Comparison of ENCODE assay signal across 10 mouse cellular contexts in the genomic region with DNA sequence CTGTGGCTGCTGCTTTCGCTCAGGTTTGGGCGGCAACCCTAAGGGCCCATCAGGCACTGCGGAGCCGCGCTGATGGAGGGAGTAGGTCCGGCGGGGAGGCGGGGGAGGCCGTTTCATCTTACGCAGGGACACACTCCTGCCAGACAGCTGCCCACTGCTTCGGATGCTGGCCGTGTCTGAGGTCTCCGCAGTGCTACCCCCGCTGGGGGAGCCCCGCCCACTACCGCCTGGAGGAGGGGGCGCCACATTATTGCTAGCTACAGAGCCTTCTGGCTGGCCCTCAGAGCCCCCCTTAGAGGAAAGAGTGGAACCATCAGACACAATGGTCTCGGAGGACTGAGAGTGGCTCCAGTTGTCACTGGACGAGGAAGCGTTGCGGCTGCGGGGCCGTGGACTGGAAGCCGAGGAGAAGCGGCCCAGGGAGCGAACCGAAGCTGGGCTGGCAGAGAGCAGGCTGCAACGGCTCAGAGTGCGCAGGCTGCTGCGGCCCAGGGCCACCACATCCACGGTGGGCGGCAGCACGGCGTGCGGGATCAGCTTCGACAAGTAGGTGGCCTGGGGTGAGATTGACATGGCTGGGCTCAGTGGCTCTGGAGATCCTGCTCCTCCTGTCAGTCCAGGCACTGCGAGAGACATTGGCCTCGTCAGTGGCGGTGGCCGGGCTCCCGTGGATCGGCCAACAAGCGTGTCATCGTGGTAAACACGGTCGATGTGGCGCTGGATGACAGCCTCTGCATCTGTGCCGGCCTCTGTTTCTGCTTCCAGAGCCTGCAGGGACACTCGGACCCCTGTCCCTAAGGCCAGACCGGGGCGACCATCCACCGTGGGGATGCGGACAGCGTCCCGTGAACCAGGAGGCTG. TPM values are rescaled to one million over a fixed set of nuclear protein-coding genes. Genes with fewer than 3 reads are reported as not detected.
DNase-seq lines count a peak whose midpoint lies in the region; ATAC-seq and TF ChIP-seq lines count a peak whose summit lies in the region.
"Had no signal": no experiment of that assay in that cellular context is flagged by ENCODE, and none has a peak within 500 bp of the region (broad histone marks: within the 10 kb centered on the region; RNA-seq: fewer than 3 reads in every experiment).

No protein-coding gene starts in this region.

- H3K27ac ChIP-seq in heart, embryonic 10.5 days, result 0 out of 2 replicates have a peak overlapping the region, but pooled peaks have one; percentile 17
- 0 out of 2 replicates have a peak overlapping the region, but pooled peaks have one; percentile 22 for H3K27ac ChIP-seq in ES-E14 (ENCODE audit: insufficient read depth, low read depth, low read length, poor library complexity, severe bottlenecking)
- no peak overlapping the region; the same call in 1 of the 2 replicates for H3K27ac ChIP-seq in forebrain, embryonic 13.5 days
- no peak overlapping the region for H3K27ac ChIP-seq in liver, postnatal 0 days (ENCODE audit: low read depth)

- in situ Hi-C loops in ES-E14 (cut with MboI; ENCODE audit: low sequenced_read_pairs in 2 of 2, unreplicated experiment in 2 of 2), result loop anchor here in 1 of 2 experiments (5.0 kb wide), 1 partner anchor 54 kb away; no protein-coding TSS in a partner anchor

- H3K4me3 ChIP-seq in heart, embryonic 10.5 days, result peak overlapping the region; percentile 54
- H3K4me3 ChIP-seq in ES-E14 (ENCODE audit: insufficient read depth in 1 of 2, low read depth in 1 of 2, low read length in 2 of 2, poor library complexity in 1 of 2, severe bottlenecking in 1 of 2), result peak overlapping the region; percentile 52 to 60; a peak in 3 of 4 replicates
- H3K4me3 ChIP-seq in forebrain, embryonic 13.5 days, result peak overlapping the region; percentile 31
- no peak overlapping the region for H3K4me3 ChIP-seq in liver, postnatal 0 days (ENCODE audit: low read depth, low read length)
- H3K4me3 ChIP-seq: megakaryocyte, embryonic 14.5 days had no signal

- ATAC-seq in forebrain, embryonic 13.5 days, result peak; percentile 22; the same call in 1 of the 2 replicates
- ATAC-seq in liver, postnatal 0 days, result no peak

- H3K9me3 ChIP-seq in heart, embryonic 10.5 days, result no peaks in the 10 kb centered on the region
- H3K9me3 ChIP-seq in ES-E14 (ENCODE audit: control insufficient read depth, insufficient read depth, low read depth, low read length), result no peaks in the 10 kb centered on the region
- H3K9me3 ChIP-seq in forebrain, embryonic 13.5 days (replicated peaks), result no peaks in the 10 kb centered on the region
- no peaks in the 10 kb centered on the region for H3K9me3 ChIP-seq in liver, postnatal 0 days (ENCODE audit: low read length)

- peaks cover 64% of the 10 kb centered on the region for H3K4me1 ChIP-seq in heart, embryonic 10.5 days
- peaks cover 16 to 56% of the 10 kb centered on the region in 2 experiments for H3K4me1 ChIP-seq in ES-E14 (ENCODE audit: control insufficient read depth in 2 of 2, insufficient read depth in 2 of 2, low read length in 2 of 2, poor library complexity in 1 of 2)
- H3K4me1 ChIP-seq in forebrain, embryonic 13.5 days, result peaks cover 49% of the 10 kb centered on the region
- peaks cover 4% of the 10 kb centered on the region for H3K4me1 ChIP-seq in liver, postnatal 0 days (ENCODE audit: insufficient read depth)

- no peak for TF ChIP-seq EP300 in liver, postnatal 0 days (IDR thresholded peaks at IDR 0.05; ENCODE audit: low read depth)

- H3K27me3 ChIP-seq in heart, embryonic 10.5 days (ENCODE audit: insufficient read depth, poor library complexity, severe bottlenecking), result peaks cover 100% of the 10 kb centered on the region
- peaks cover 10% of the 10 kb centered on the region; the same call in 1 of the 2 replicates for H3K27me3 ChIP-seq in forebrain, embryonic 13.5 days
- peaks cover 1% of the 10 kb centered on the region; the same call in 1 of the 2 replicates for H3K27me3 ChIP-seq in liver, postnatal 0 days (ENCODE audit: insufficient read depth, low read length)
- H3K27me3 ChIP-seq: CH12.LX had no signal

- whole genome bisulfite sequencing in heart, embryonic 10.5 days, result 24% methylated on average over 55 of the region's 55 CpGs
- 34% methylated on average over 41 of the region's 55 CpGs for WGBS in forebrain, embryonic 13.5 days
- WGBS in liver, postnatal 0 days (ENCODE audit: insufficient replicate concordance), result 53% methylated on average over 55 of the region's 55 CpGs

- H3K4me2 ChIP-seq in forebrain, embryonic 13.5 days, result peak overlapping the region; percentile 62
- peak overlapping the region; percentile 43 for H3K4me2 ChIP-seq in liver, postnatal 0 days (ENCODE audit: low read depth, low read length)

- peaks cover 34% of the 10 kb centered on the region for H3K36me3 ChIP-seq in heart, embryonic 10.5 days
- peaks cover 58% of the 10 kb centered on the region for H3K36me3 ChIP-seq in ES-E14 (ENCODE audit: control insufficient read depth, insufficient read depth, low read length, poor library complexity, severe bottlenecking)
- H3K36me3 ChIP-seq in forebrain, embryonic 13.5 days (ENCODE audit: poor library complexity, severe bottlenecking), result peaks cover 61% of the 10 kb centered on the region
- peaks cover 19% of the 10 kb centered on the region for H3K36me3 ChIP-seq in liver, postnatal 0 days (replicated peaks; ENCODE audit: insufficient read depth, low read length)

- no peak for DNase-seq in heart, embryonic 10.5 days (ENCODE audit: low spot score)
- DNase-seq in heart, adult 18-20 months, result no peak
- no peak for DNase-seq in ES-E14 (ENCODE audit: low read depth, low spot score)
- DNase-seq in liver, postnatal 0 days, result no peak
- no peak for DNase-seq in right cerebral cortex, postnatal 4 days
- DNase-seq in spleen, adult 12 weeks (ENCODE audit: low spot score), result no peak
- DNase-seq in right cerebral cortex, adult 18-20 months, result no peak

- peak overlapping the region; percentile 66; the same call in 1 of the 2 replicates for H3K9ac ChIP-seq in ES-E14 (ENCODE audit: insufficient read depth, low read depth, low read length, poor library complexity, severe bottlenecking)
- H3K9ac ChIP-seq in forebrain, embryonic 13.5 days, result peak overlapping the region; percentile 58
- no peak overlapping the region for H3K9ac ChIP-seq in liver, postnatal 0 days (replicated peaks)

- no peak for TF ChIP-seq CTCF in liver, postnatal 0 days (IDR thresholded peaks at IDR 0.05; ENCODE audit: low read depth)

TF ChIP-seq in ES-E14, 5 proteins besides CTCF, POLR2A, EP300 and RAD21:
- no peak for TF ChIP-seq ZNF384 (IDR thresholded peaks at IDR 0.05; ENCODE audit: low read depth, low read length)
- TF ChIP-seq HCFC1 (IDR thresholded peaks at IDR 0.05; ENCODE audit: borderline replicate concordance, insufficient read depth, low read length), result no peak
- no peak for TF ChIP-seq ZC3H11A (IDR thresholded peaks at IDR 0.05; ENCODE audit: borderline replicate concordance, low read depth, low read length)
- TF ChIP-seq MAFK (IDR thresholded peaks at IDR 0.05; ENCODE audit: insufficient read depth, low read depth, low read length), result no peak
- TF ChIP-seq CHD2 (IDR thresholded peaks at IDR 0.05; ENCODE audit: low read depth, low read length), result no peak

RNA-seq across cellular contexts. Expression of a gene that starts 34.1 kb away (rescaled TPM):
- polyA plus RNA-seq in heart, embryonic 10.5 days (2016; fragmentation: Nextera tagmentation; extraction: Ambion mirVana), result 75.8 and 84.8 TPM in 2 replicates
- 10 to 100 TPM; 25.6 to 33.4 TPM for total RNA-seq in heart, adult 18-20 months (2021)
- 125 and 136 TPM in 2 replicates for total RNA-seq in ES-E14 (2012; rRNA removed)
- 100 and 106 TPM in 2 replicates for polyA plus RNA-seq in forebrain, embryonic 13.5 days (2015; fragmentation: Nextera tagmentation; extraction: Ambion mirVana)
- 23.0 and 25.7 TPM in 2 replicates for polyA plus RNA-seq in liver, postnatal 0 days (2015; fragmentation: Nextera tagmentation; extraction: Ambion mirVana)

RNA-seq across cellular contexts. Expression of a gene that starts 34.1 kb away (rescaled TPM):
- 19.9 and 20.1 TPM in 2 replicates for polyA plus RNA-seq in heart, embryonic 10.5 days (2016; fragmentation: Nextera tagmentation; extraction: Ambion mirVana)
- 1 to 10 TPM; 8.4 to 9.2 TPM for total RNA-seq in heart, adult 18-20 months (2021)
- 25.5 and 25.7 TPM in 2 replicates for total RNA-seq in ES-E14 (2012; rRNA removed)
- polyA plus RNA-seq in forebrain, embryonic 13.5 days (2015; fragmentation: Nextera tagmentation; extraction: Ambion mirVana), result 15.6 and 19.1 TPM in 2 replicates
- polyA plus RNA-seq in liver, postnatal 0 days (2015; fragmentation: Nextera tagmentation; extraction: Ambion mirVana), result 3.5 and 3.6 TPM in 2 replicates

RNA-seq across cellular contexts. Expression of a gene that starts 37.6 kb away (rescaled TPM):
- 1.1 and 2.7 TPM in 2 replicates for polyA plus RNA-seq in heart, embryonic 10.5 days (2016; fragmentation: Nextera tagmentation; extraction: Ambion mirVana)
- 1 to 10 TPM; 2.6 to 3.0 TPM for total RNA-seq in heart, adult 18-20 months (2021)
- 14.4 and 22.5 TPM in 2 replicates for total RNA-seq in ES-E14 (2012; rRNA removed)
- polyA plus RNA-seq in forebrain, embryonic 13.5 days (2015; fragmentation: Nextera tagmentation; extraction: Ambion mirVana), result 3.7 and 3.8 TPM in 2 replicates
- polyA plus RNA-seq in liver, postnatal 0 days (2015; fragmentation: Nextera tagmentation; extraction: Ambion mirVana), result 1.4 and 1.8 TPM in 2 replicates

Comparison
In these comparisons a context has a peak if more than half of its experiments do, and no peak if none do; other contexts are left out.
1. H3K27ac ChIP-seq: peak in heart, embryonic 10.5 days (single experiment) and ES-E14 (single experiment); none in forebrain, embryonic 13.5 days (single experiment) and liver, postnatal 0 days (single experiment).